Mouse (Mus musculus) hematopoietic stem cell, adult 5-6 weeks (primary cell): ENCODE results near the gene BC048403. TPM values are rescaled to one million over a fixed set of nuclear protein-coding genes. Genes with fewer than 3 reads are reported as not detected.
A peak's percentile ranks its signal among the peaks of the same experiment; 100 is the strongest.

Experiments
- ATAC-seq, 2 experiments: fragments of 125-278 bp in 1 of 2; replicated peaks in 1 of 2; 2 replicates each; pipeline ENCODE4 v1.8.0; 2016 to 2017; ENCODE audit warnings: inconsistent platforms in 2 of 2, mild to moderate bottlenecking in 2 of 2, moderate number of reproducible peaks in 2 of 2, low read depth in 1 of 2, moderate TSS enrichment in 1 of 2; ENCODE audit not compliant: low FRiP score in 2 of 2, poor library complexity in 2 of 2, severe bottlenecking in 2 of 2, insufficient read depth in 1 of 2, low TSS enrichment in 1 of 2
- total RNA-seq: library from RNA; stranded (forward); fragments of 172-1452, 232-1000 nt; gene quantifications from 2 replicates; pipeline ENCODE4 v1.2.3, GENCODE M21; 2017

BC048403 gene
- total RNA-seq, 1 experiment from 2014 or later = 3.5 TPM

DNA sequence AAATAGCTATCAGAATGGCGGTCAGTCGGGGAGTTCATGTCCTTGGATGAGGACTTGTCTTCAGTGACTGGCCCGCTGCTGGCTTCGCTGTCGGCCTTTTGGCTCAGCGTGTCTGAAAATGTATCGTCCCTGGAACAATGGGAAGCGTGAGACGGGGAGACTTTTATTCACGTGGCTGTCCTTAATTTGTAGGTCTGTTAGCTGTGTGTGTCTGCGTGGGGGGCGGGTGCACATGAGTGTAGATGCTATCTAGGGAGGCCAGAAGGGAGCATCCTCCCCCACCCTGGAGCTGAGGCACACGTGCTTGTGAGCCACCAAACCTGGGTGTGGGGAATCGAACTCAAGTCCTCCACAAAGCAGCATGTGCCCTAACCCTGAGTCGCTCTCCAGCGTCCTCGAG is 52.9 kb downstream of the BC048403 start:
- no peak for ATAC-seq

- no peak for ATAC-seq
These were observed 54.7 kb downstream of the BC048403 start for GRCm38 (mm10) chr10:121794486-121794885.

- ATAC-seq = peak; percentile 99
These were observed 56.5 kb downstream of the BC048403 start for GRCm38 (mm10) chr10:121796027-121796802.

DNA sequence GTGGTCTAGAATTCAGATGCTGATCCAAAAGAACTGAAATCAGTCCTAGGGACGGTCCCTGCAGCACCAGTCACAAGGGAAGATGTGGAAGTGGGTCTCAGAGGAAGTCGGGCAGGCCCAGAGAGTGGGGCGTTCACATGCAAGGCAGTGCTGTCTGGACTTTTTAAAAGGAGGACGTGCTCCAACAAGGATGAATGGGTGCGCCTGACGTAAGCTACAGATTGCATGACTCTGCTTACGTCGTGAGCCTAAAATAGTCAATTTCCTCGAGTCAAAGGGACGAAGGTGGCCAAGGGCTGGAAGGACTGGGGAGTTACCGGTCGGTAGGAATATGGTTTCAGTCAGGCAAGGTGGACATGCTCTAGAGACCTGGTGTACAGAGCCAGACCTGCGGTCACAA is 60.3 kb downstream of the BC048403 start:
- ATAC-seq = no peak

Other genes with a start within 250 kb of the BC048403 start
- 104 and 119 TPM in 2 replicates for gene Tbk1, start 153.2 kb upstream of the BC048403 start, total RNA-seq
- gene Xpot, start 113.6 kb upstream of the BC048403 start, total RNA-seq = 72.7 and 101 TPM in 2 replicates
- gene D930020B18Rik, start 98.3 kb upstream of the BC048403 start, total RNA-seq = 1.3 TPM in 1 of 2 replicates, not detected in the other